Mouse (Mus musculus) liver, postnatal 0 days (tissue): ENCODE data around the gene Prps1.

Experiments
- CTCF ChIP-seq: sonication (generic); IDR thresholded peaks from 2 replicates; pipeline ENCODE4 v1.5.1; 2016; ENCODE audit warnings: antibody characterized with exemption, low read depth
- EP300 ChIP-seq: IDR thresholded peaks from 2 replicates; pipeline ENCODE4 v1.6.1; 2016; ENCODE audit warnings: antibody characterized with exemption, low read depth, mild to moderate bottlenecking

- peak; percentile 69 for TF ChIP-seq CTCF
- no peak for TF ChIP-seq EP300
These were observed 47.5 kb downstream of the Prps1 start for GRCm38 (mm10) chrX:140503905-140504304.
